Mouse (Mus musculus): ENCODE data around the gene Abcb1a. TPM values are rescaled to one million over a fixed set of nuclear protein-coding genes. Genes with fewer than 3 reads are reported as not detected.

Gene Abcb1a
- total RNA-seq, 1 experiment, result 37.3 TPM

GRCm38 (mm10) chr5:8634489-8634975 is 25.3 kb upstream of the Abcb1a start:
- TF ChIP-seq ZNF384 (IDR thresholded peaks at IDR 0.05; ENCODE audit: low read depth, low read length) (no peak), MAFK (IDR thresholded peaks at IDR 0.05; ENCODE audit: insufficient read depth, low read depth, low read length) (no peak), ZC3H11A (IDR thresholded peaks at IDR 0.05; ENCODE audit: borderline replicate concordance, low read depth, low read length) (no peak), CHD2 (IDR thresholded peaks at IDR 0.05; ENCODE audit: low read depth, low read length) (no peak), HCFC1 (IDR thresholded peaks at IDR 0.05; ENCODE audit: borderline replicate concordance, insufficient read depth, low read length) (no peak)
- H3K9ac ChIP-seq (ENCODE audit: insufficient read depth, low read depth, low read length, poor library complexity, severe bottlenecking), result no peak overlapping the region
- in situ Hi-C loops (cut with MboI; ENCODE audit: low sequenced_read_pairs in 2 of 2, unreplicated experiment in 2 of 2), result no loop called here

DNA sequence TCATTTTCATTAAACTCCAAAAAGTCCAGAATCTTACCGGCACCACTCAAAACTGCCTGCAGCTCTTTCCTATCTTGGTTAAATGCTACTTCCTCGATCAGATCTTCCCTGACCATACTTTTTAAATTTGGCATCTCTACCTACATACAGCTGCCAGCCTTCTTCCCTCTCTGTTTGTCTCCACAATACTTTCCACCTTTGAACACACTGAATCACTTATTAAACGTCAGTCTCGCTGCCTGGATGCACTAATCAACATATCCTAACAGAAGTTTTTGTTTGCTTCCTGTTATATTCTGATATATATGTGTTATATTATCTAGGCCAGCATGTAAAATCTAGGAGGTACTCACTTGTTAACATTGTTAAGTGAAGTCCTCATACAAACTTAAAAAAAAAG is 11.6 kb upstream of the Abcb1a start:
- Histone ChIP-seq H3K9me3 (ENCODE audit: control insufficient read depth, insufficient read depth, low read depth, low read length) (no peaks in the 10 kb centered on the region), H3K27ac (ENCODE audit: insufficient read depth, low read depth, low read length, poor library complexity, severe bottlenecking) (no peak overlapping the region), H3K4me3 (ENCODE audit: insufficient read depth in 1 of 2, low read depth in 1 of 2, low read length in 2 of 2, poor library complexity in 1 of 2, severe bottlenecking in 1 of 2) (no peak overlapping the region), H3K36me3 (ENCODE audit: control insufficient read depth, insufficient read depth, low read length, poor library complexity, severe bottlenecking) (no peaks in the 10 kb centered on the region), H3K9ac (ENCODE audit: insufficient read depth, low read depth, low read length, poor library complexity, severe bottlenecking) (no peak overlapping the region), H3K4me1 (ENCODE audit: control insufficient read depth in 2 of 2, insufficient read depth in 2 of 2, low read length in 2 of 2, poor library complexity in 1 of 2) (no peaks in the 10 kb centered on the region)
- in situ Hi-C loops (cut with MboI; ENCODE audit: low sequenced_read_pairs in 2 of 2, unreplicated experiment in 2 of 2), result no loop called here
- no peak for DNase-seq (ENCODE audit: low read depth, low spot score)
- TF ChIP-seq ZC3H11A (IDR thresholded peaks at IDR 0.05; ENCODE audit: borderline replicate concordance, low read depth, low read length) (no peak), MAFK (IDR thresholded peaks at IDR 0.05; ENCODE audit: insufficient read depth, low read depth, low read length) (no peak), CHD2 (IDR thresholded peaks at IDR 0.05; ENCODE audit: low read depth, low read length) (no peak), ZNF384 (IDR thresholded peaks at IDR 0.05; ENCODE audit: low read depth, low read length) (no peak), HCFC1 (IDR thresholded peaks at IDR 0.05; ENCODE audit: borderline replicate concordance, insufficient read depth, low read length) (no peak)

More at GRCm38 (mm10) chr5:8634489-8634975, 25.3 kb upstream of the Abcb1a start:
- DNase-seq (ENCODE audit: low read depth, low spot score), result no peak
- H3K4me1 ChIP-seq (ENCODE audit: control insufficient read depth in 2 of 2, insufficient read depth in 2 of 2, low read length in 2 of 2, poor library complexity in 1 of 2), result no peaks in the 10 kb centered on the region
- H3K9me3 ChIP-seq (ENCODE audit: control insufficient read depth, insufficient read depth, low read depth, low read length), result no peaks in the 10 kb centered on the region
- no peak overlapping the region for H3K27ac ChIP-seq (ENCODE audit: insufficient read depth, low read depth, low read length, poor library complexity, severe bottlenecking)
- H3K36me3 ChIP-seq (ENCODE audit: control insufficient read depth, insufficient read depth, low read length, poor library complexity, severe bottlenecking), result no peaks in the 10 kb centered on the region
- H3K4me3 ChIP-seq (ENCODE audit: insufficient read depth in 1 of 2, low read depth in 1 of 2, low read length in 2 of 2, poor library complexity in 1 of 2, severe bottlenecking in 1 of 2), result no peak overlapping the region

GRCm38 (mm10) chr5:8648774-8649173 is 11.1 kb upstream of the Abcb1a start:
- H3K4me3 ChIP-seq (ENCODE audit: insufficient read depth in 1 of 2, low read depth in 1 of 2, low read length in 2 of 2, poor library complexity in 1 of 2, severe bottlenecking in 1 of 2), result no peak overlapping the region
- in situ Hi-C loops (cut with MboI; ENCODE audit: low sequenced_read_pairs in 2 of 2, unreplicated experiment in 2 of 2), result no loop called here
- H3K4me1 ChIP-seq (ENCODE audit: control insufficient read depth in 2 of 2, insufficient read depth in 2 of 2, low read length in 2 of 2, poor library complexity in 1 of 2), result no peaks in the 10 kb centered on the region
- H3K27ac ChIP-seq (ENCODE audit: insufficient read depth, low read depth, low read length, poor library complexity, severe bottlenecking), result no peak overlapping the region
- H3K36me3 ChIP-seq (ENCODE audit: control insufficient read depth, insufficient read depth, low read length, poor library complexity, severe bottlenecking), result no peaks in the 10 kb centered on the region
- TF ChIP-seq HCFC1 (IDR thresholded peaks at IDR 0.05; ENCODE audit: borderline replicate concordance, insufficient read depth, low read length) (no peak), MAFK (IDR thresholded peaks at IDR 0.05; ENCODE audit: insufficient read depth, low read depth, low read length) (no peak), CHD2 (IDR thresholded peaks at IDR 0.05; ENCODE audit: low read depth, low read length) (no peak)
- no peaks in the 10 kb centered on the region for H3K9me3 ChIP-seq (ENCODE audit: control insufficient read depth, insufficient read depth, low read depth, low read length)
- no peak for DNase-seq (ENCODE audit: low read depth, low spot score)
- H3K9ac ChIP-seq (ENCODE audit: insufficient read depth, low read depth, low read length, poor library complexity, severe bottlenecking), result no peak overlapping the region

DNA sequence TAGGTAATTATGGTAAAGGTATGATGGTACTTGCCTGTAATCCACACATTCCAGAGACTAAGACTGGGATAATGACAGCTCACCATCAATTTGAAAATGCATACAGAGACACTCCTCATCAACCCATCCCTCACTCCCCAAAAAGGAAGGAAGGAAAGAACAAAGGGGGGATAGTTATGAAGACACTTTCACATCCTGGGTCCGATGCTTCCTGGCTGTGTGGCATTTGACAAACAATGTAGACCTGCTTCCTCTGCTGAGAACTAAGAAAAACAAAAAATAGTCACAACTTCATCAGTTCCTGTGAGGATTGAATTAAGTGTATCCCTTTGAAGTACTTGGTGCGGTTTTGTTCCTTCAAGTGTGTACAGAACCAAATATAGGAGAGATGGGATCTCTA is 7.8 kb upstream of the Abcb1a start:
- no peak for TF ChIP-seq HCFC1 (IDR thresholded peaks at IDR 0.05; ENCODE audit: borderline replicate concordance, insufficient read depth, low read length)
- TF ChIP-seq ZNF384 (IDR thresholded peaks at IDR 0.05; ENCODE audit: low read depth, low read length), result no peak
- no peak for TF ChIP-seq CHD2 (IDR thresholded peaks at IDR 0.05; ENCODE audit: low read depth, low read length)
- no peak for TF ChIP-seq ZC3H11A (IDR thresholded peaks at IDR 0.05; ENCODE audit: borderline replicate concordance, low read depth, low read length)
- TF ChIP-seq MAFK (IDR thresholded peaks at IDR 0.05; ENCODE audit: insufficient read depth, low read depth, low read length), result no peak
- in situ Hi-C loops (cut with MboI; ENCODE audit: low sequenced_read_pairs in 2 of 2, unreplicated experiment in 2 of 2), result no loop called here

GRCm38 (mm10) chr5:8660738-8661151 is 868 bp downstream of the Abcb1a start:
- Histone ChIP-seq H3K9ac (ENCODE audit: insufficient read depth, low read depth, low read length, poor library complexity, severe bottlenecking) (no peak overlapping the region), H3K4me3 (ENCODE audit: insufficient read depth in 1 of 2, low read depth in 1 of 2, low read length in 2 of 2, poor library complexity in 1 of 2, severe bottlenecking in 1 of 2) (peak overlapping the region in 1 of 2 experiments; percentile 32; a peak in 2 of 4 replicates), H3K4me1 (ENCODE audit: control insufficient read depth in 2 of 2, insufficient read depth in 2 of 2, low read length in 2 of 2, poor library complexity in 1 of 2) (no peaks in the 10 kb centered on the region), H3K36me3 (ENCODE audit: control insufficient read depth, insufficient read depth, low read length, poor library complexity, severe bottlenecking) (no peaks in the 10 kb centered on the region), H3K9me3 (ENCODE audit: control insufficient read depth, insufficient read depth, low read depth, low read length) (no peaks in the 10 kb centered on the region), H3K27ac (ENCODE audit: insufficient read depth, low read depth, low read length, poor library complexity, severe bottlenecking) (no peak overlapping the region)
- TF ChIP-seq MAFK (IDR thresholded peaks at IDR 0.05; ENCODE audit: insufficient read depth, low read depth, low read length), result no peak
- DNase-seq (ENCODE audit: low read depth, low spot score), result no peak
- in situ Hi-C loops (cut with MboI; ENCODE audit: low sequenced_read_pairs in 2 of 2, unreplicated experiment in 2 of 2), result no loop called here

More for the DNA sequence above, 7.8 kb upstream of the Abcb1a start:
- no peak for DNase-seq (ENCODE audit: low read depth, low spot score)
- Histone ChIP-seq H3K9ac (ENCODE audit: insufficient read depth, low read depth, low read length, poor library complexity, severe bottlenecking) (no peak overlapping the region), H3K36me3 (ENCODE audit: control insufficient read depth, insufficient read depth, low read length, poor library complexity, severe bottlenecking) (no peaks in the 10 kb centered on the region), H3K9me3 (ENCODE audit: control insufficient read depth, insufficient read depth, low read depth, low read length) (no peaks in the 10 kb centered on the region), H3K27ac (ENCODE audit: insufficient read depth, low read depth, low read length, poor library complexity, severe bottlenecking) (no peak overlapping the region), H3K4me1 (ENCODE audit: control insufficient read depth in 2 of 2, insufficient read depth in 2 of 2, low read length in 2 of 2, poor library complexity in 1 of 2) (no peaks in the 10 kb centered on the region), H3K4me3 (ENCODE audit: insufficient read depth in 1 of 2, low read depth in 1 of 2, low read length in 2 of 2, poor library complexity in 1 of 2, severe bottlenecking in 1 of 2) (no peak overlapping the region)

All from ES-E14 (cell line).